Mouse (Mus musculus): ENCODE data around the gene Nudt19. TPM values are rescaled to one million over a fixed set of nuclear protein-coding genes. Genes with fewer than 3 reads are reported as not detected.
A peak's percentile ranks its signal among the peaks of the same experiment; 100 is the strongest.

Nudt19 gene
- polyA plus RNA-seq, 1 experiment = 43.0 TPM

DNA sequence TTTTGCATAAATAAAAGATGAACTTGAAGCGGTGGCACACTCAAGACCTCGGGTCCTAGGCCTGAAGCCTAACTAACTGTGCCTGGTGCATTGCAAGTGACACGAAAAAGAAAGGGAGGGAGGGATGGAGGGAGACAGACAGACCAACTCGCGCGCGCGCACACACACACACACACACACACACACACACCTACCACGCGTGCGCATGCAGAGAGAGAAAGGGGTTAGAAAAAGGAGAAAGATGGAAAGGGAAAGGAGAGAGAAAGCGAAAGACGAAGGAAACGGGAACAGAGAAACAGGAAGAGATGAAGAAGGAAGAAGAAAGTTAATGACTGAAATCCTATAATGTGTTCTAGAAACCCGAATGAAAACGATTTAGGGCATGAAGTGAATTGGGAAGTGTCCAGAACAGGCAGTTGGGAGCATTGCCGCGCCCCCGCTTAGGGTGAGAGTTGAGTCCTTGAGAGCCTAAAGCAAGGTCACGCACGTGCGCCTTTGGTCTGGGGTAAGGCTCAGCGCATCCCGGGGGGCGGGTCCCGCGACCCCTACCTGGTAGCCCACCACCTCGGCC is 1.4 kb downstream of the Nudt19 start:
- Histone ChIP-seq H3K4me3 (ENCODE audit: low read depth, low read length) (peak overlapping the region; percentile 82), H3K27me3 (ENCODE audit: control insufficient read depth, insufficient read depth, low read length, poor library complexity, severe bottlenecking) (no peaks in the 10 kb centered on the region), H3K36me3 (ENCODE audit: control insufficient read depth, insufficient read depth, low read length, poor library complexity, severe bottlenecking) (no peaks in the 10 kb centered on the region; the same call in 1 of the 2 replicates), H3K9me3 (replicated peaks; ENCODE audit: control insufficient read depth, insufficient read depth, low read length, poor library complexity, severe bottlenecking) (no peaks in the 10 kb centered on the region), H3K9ac (ENCODE audit: low read depth, poor library complexity, severe bottlenecking) (peak overlapping the region; percentile 76), H3K27ac (ENCODE audit: insufficient read depth, low read length) (peak overlapping the region; percentile 31), H3K4me1 (ENCODE audit: control insufficient read depth, insufficient read depth, low read length) (no peaks in the 10 kb centered on the region)
- TF ChIP-seq POLR2A (IDR thresholded peaks at IDR 0.05; ENCODE audit: insufficient read depth, low read length) (no peak), EP300 (IDR thresholded peaks at IDR 0.05; ENCODE audit: insufficient read depth, low read depth, low read length) (no peak), CTCF (IDR thresholded peaks at IDR 0.05; ENCODE audit: low read depth, low read length) (no peak)

DNA sequence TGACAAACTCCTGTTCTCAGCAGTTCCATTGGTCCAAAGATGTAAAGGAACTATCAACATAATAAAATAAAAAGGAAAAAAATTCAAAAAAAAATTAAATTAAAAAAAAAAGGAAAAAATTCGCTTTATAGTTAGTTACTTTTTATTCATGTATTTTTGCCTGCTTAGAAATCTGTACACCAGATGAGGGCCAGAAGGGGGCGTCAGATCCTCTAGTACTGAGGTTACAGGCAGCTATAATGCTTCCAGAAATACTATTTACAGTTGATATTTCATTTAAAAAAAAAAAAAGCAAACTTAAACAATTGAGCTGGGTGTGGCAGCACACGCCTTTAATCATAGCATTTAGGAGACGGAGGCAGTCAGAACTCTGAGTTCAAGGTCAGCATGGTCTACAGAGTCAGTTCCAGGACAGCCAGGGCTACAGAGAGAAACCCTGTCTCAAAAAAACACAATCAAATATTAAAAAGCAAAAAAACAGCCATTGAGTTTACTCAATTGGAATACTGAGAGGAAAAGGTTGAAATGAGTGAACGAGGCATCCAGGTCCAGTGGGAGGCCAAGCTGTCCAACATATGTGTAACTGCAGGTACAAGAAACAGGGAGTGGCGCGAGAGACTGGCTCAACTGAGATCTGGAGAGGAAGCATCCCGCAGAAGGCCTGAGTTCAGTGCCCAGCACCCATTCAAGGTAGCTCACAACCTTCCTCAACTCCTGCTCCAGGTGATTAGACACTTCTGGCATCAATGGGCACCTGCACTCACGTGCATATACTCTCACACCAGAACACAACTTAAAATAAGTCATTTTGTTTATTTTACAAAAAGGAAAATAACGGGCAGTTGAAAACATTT is 2.1 kb downstream of the Nudt19 start:
- TF ChIP-seq EP300 (IDR thresholded peaks at IDR 0.05; ENCODE audit: insufficient read depth, low read depth, low read length) (no peak), CTCF (IDR thresholded peaks at IDR 0.05; ENCODE audit: low read depth, low read length) (no peak), POLR2A (IDR thresholded peaks at IDR 0.05; ENCODE audit: insufficient read depth, low read length) (no peak)
- Histone ChIP-seq H3K27ac (ENCODE audit: insufficient read depth, low read length) (peak overlapping the region; percentile 9; the same call in 1 of the 2 replicates), H3K36me3 (ENCODE audit: control insufficient read depth, insufficient read depth, low read length, poor library complexity, severe bottlenecking) (no peaks in the 10 kb centered on the region; the same call in none of the 2 replicates), H3K9me3 (replicated peaks; ENCODE audit: control insufficient read depth, insufficient read depth, low read length, poor library complexity, severe bottlenecking) (no peaks in the 10 kb centered on the region), H3K4me3 (ENCODE audit: low read depth, low read length) (peak overlapping the region; percentile 82), H3K9ac (ENCODE audit: low read depth, poor library complexity, severe bottlenecking) (0 out of 2 replicates have a peak overlapping the region, but pooled peaks have one; percentile 3), H3K4me1 (ENCODE audit: control insufficient read depth, insufficient read depth, low read length) (no peaks in the 10 kb centered on the region), H3K27me3 (ENCODE audit: control insufficient read depth, insufficient read depth, low read length, poor library complexity, severe bottlenecking) (no peaks in the 10 kb centered on the region)

- Histone ChIP-seq H3K9ac (ENCODE audit: low read depth, poor library complexity, severe bottlenecking) (no peak overlapping the region), H3K36me3 (ENCODE audit: control insufficient read depth, insufficient read depth, low read length, poor library complexity, severe bottlenecking) (peaks cover 10% of the 10 kb centered on the region), H3K9me3 (replicated peaks; ENCODE audit: control insufficient read depth, insufficient read depth, low read length, poor library complexity, severe bottlenecking) (no peaks in the 10 kb centered on the region), H3K4me1 (ENCODE audit: control insufficient read depth, insufficient read depth, low read length) (no peaks in the 10 kb centered on the region), H3K27me3 (ENCODE audit: control insufficient read depth, insufficient read depth, low read length, poor library complexity, severe bottlenecking) (no peaks in the 10 kb centered on the region), H3K4me3 (ENCODE audit: low read depth, low read length) (no peak overlapping the region), H3K27ac (ENCODE audit: insufficient read depth, low read length) (peak overlapping the region; percentile 37)
- peak; percentile 72 for TF ChIP-seq CTCF (IDR thresholded peaks at IDR 0.05; ENCODE audit: low read depth, low read length)
- TF ChIP-seq EP300 (IDR thresholded peaks at IDR 0.05; ENCODE audit: insufficient read depth, low read depth, low read length) = no peak
These were observed 10.2 kb downstream of the Nudt19 start for GRCm38 (mm10) chr7:35545881-35546280.

- H3K9ac ChIP-seq (ENCODE audit: low read depth, poor library complexity, severe bottlenecking) = 0 out of 2 replicates have a peak within 1 kb of the TSS, but pooled peaks have one; percentile 1
- no peaks in the 10 kb centered on the region for H3K27me3 ChIP-seq (ENCODE audit: control insufficient read depth, insufficient read depth, low read length, poor library complexity, severe bottlenecking)
- H3K9me3 ChIP-seq (replicated peaks; ENCODE audit: control insufficient read depth, insufficient read depth, low read length, poor library complexity, severe bottlenecking) = no peaks in the 10 kb centered on the region
- peak within 1 kb of the TSS; percentile 48 for H3K4me3 ChIP-seq (ENCODE audit: low read depth, low read length)
- no peak within 1 kb of the TSS for H3K27ac ChIP-seq (ENCODE audit: insufficient read depth, low read length)
- TF ChIP-seq CTCF (IDR thresholded peaks at IDR 0.05; ENCODE audit: low read depth, low read length) = peak; percentile 94
- no peak for TF ChIP-seq POLR2A (IDR thresholded peaks at IDR 0.05; ENCODE audit: insufficient read depth, low read length)
- peak; percentile 71; the same call in 1 of the 2 replicates for TF ChIP-seq EP300 (IDR thresholded peaks at IDR 0.05; ENCODE audit: insufficient read depth, low read depth, low read length)
- peaks cover 1% of the 10 kb centered on the region for H3K4me1 ChIP-seq (ENCODE audit: control insufficient read depth, insufficient read depth, low read length)
- no peaks in the 10 kb centered on the region for H3K36me3 ChIP-seq (ENCODE audit: control insufficient read depth, insufficient read depth, low read length, poor library complexity, severe bottlenecking)
These were observed 18.5 kb downstream of the Nudt19 start, which contains the start of gene Tdrd12 for GRCm38 (mm10) chr7:35537562-35537961. TSS of gene Tdrd12 (minus strand) at chr7:35537745.

- peak overlapping the region; percentile 48; the same call in 1 of the 2 replicates for H3K27ac ChIP-seq (ENCODE audit: insufficient read depth, low read length)
- H3K27me3 ChIP-seq (ENCODE audit: control insufficient read depth, insufficient read depth, low read length, poor library complexity, severe bottlenecking) = no peaks in the 10 kb centered on the region
- no peaks in the 10 kb centered on the region for H3K36me3 ChIP-seq (ENCODE audit: control insufficient read depth, insufficient read depth, low read length, poor library complexity, severe bottlenecking)
- peak overlapping the region; percentile 44 for H3K4me3 ChIP-seq (ENCODE audit: low read depth, low read length)
- no peaks in the 10 kb centered on the region for H3K9me3 ChIP-seq (replicated peaks; ENCODE audit: control insufficient read depth, insufficient read depth, low read length, poor library complexity, severe bottlenecking)
- 0 out of 2 replicates have a peak overlapping the region, but pooled peaks have one; percentile 15 for H3K9ac ChIP-seq (ENCODE audit: low read depth, poor library complexity, severe bottlenecking)
- peaks cover 1% of the 10 kb centered on the region for H3K4me1 ChIP-seq (ENCODE audit: control insufficient read depth, insufficient read depth, low read length)
- TF ChIP-seq POLR2A (IDR thresholded peaks at IDR 0.05; ENCODE audit: insufficient read depth, low read length) = no peak
- TF ChIP-seq CTCF (IDR thresholded peaks at IDR 0.05; ENCODE audit: low read depth, low read length) = no peak
- no peak for TF ChIP-seq EP300 (IDR thresholded peaks at IDR 0.05; ENCODE audit: insufficient read depth, low read depth, low read length)
These were observed 20.2 kb downstream of the Nudt19 start for GRCm38 (mm10) chr7:35535750-35536512.

Data from ES-Bruce4 (cell line).